Mouse (Mus musculus) stomach, postnatal 0 days (tissue): ENCODE data around the gene Zfp36l1.

ENCODE experiments used
- CTCF ChIP-seq: IDR thresholded peaks from 2 replicates; pipeline ENCODE4 v1.5.1; 2016; ENCODE audit warnings: antibody characterized with exemption, low read depth, mild to moderate bottlenecking, moderate library complexity
- EP300 ChIP-seq: optimal IDR thresholded peaks from 2 replicates; pipeline ENCODE3; 2016; ENCODE audit warnings: antibody characterized with exemption

- TF ChIP-seq CTCF (no peak), EP300 (no peak)
Measured at GRCm38 (mm10) chr12:80114892-80115141, 2.0 kb upstream of the Zfp36l1 start.
